Mouse (Mus musculus) ES-Bruce4 (cell line): ENCODE data around the gene Prkar2a.

ENCODE experiments used
- CTCF ChIP-seq: IDR thresholded peaks from one replicate; pipeline ENCODE4 v1.8.1; 2011; ENCODE audit warnings: low read depth, low read length
- EP300 ChIP-seq: IDR thresholded peaks from 2 replicates; pipeline ENCODE4 v1.6.1; 2011; ENCODE audit warnings: low read depth, low read length; ENCODE audit not compliant: insufficient read depth
- POLR2A ChIP-seq: IDR thresholded peaks from one replicate; pipeline ENCODE4 v1.8.1; 2011; ENCODE audit warnings: low read length; ENCODE audit not compliant: insufficient read depth

DNA sequence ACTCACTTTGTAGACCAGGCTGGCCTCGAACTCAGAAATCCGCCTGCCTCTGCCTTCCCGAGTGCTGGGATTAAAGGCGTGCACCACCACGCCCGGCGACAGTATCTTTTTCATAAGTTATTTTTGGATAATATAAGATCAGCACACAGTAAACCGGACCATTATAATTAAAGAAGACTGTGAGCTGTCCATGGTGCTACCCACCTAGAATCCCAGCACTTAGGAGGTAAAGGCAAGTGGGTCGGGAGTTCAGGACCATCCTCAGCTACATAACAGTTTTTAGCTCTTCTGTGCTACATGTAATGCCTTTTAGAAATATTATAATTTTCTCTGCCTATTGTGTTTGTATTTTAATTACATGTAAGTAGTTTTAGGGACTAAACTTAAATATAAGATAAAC lies 52.9 kb downstream of the Prkar2a start:
- TF ChIP-seq CTCF (no peak), EP300 (no peak), POLR2A (no peak)
